Mouse (Mus musculus) myocyte (in vitro differentiated cells): ENCODE results near the gene Map1lc3a. TPM values are rescaled to one million over a fixed set of nuclear protein-coding genes. Genes with fewer than 3 reads are reported as not detected.
A peak's percentile ranks its signal among the peaks of the same experiment; 100 is the strongest.

Experiments
- H3K27me3 ChIP-seq: one replicate; pipeline ENCODE4 v1.6.1; 2011; ENCODE audit not compliant: control insufficient read depth, insufficient read depth, insufficient read length
- H3K36me3 ChIP-seq: one replicate; pipeline ENCODE4 v1.6.1; 2011; ENCODE audit not compliant: control insufficient read depth, insufficient read depth
- H3K4me2 ChIP-seq: one replicate; pipeline ENCODE4 v1.6.1; 2011; ENCODE audit warnings: low read depth, control low read depth
- H3K4me3 ChIP-seq: one replicate; pipeline ENCODE4 v1.5.1; 2011; ENCODE audit warnings: mild to moderate bottlenecking, control low read depth, moderate library complexity
- H3K79me2 ChIP-seq: one replicate; pipeline ENCODE4 v1.6.1; 2011; ENCODE audit not compliant: control insufficient read depth, insufficient read depth
- H3ac ChIP-seq: one replicate; pipeline ENCODE4 v1.6.1; 2011; ENCODE audit not compliant: control insufficient read depth, insufficient read length
- CEBPB ChIP-seq: IDR thresholded peaks from 2 replicates; pipeline ENCODE4 v1.6.1; 2011; ENCODE audit warnings: mild to moderate bottlenecking, moderate library complexity; ENCODE audit not compliant: poor library complexity, insufficient read depth, severe bottlenecking
- E2F4 ChIP-seq: IDR thresholded peaks from one replicate; pipeline ENCODE4 v1.6.1; 2011; ENCODE audit warnings: mild to moderate bottlenecking, control low read depth, moderate library complexity; ENCODE audit not compliant: insufficient read depth
- MAX ChIP-seq: IDR thresholded peaks from one replicate; pipeline ENCODE4 v1.6.1; 2011; ENCODE audit warnings: low read depth, mild to moderate bottlenecking, control low read depth
- MYOD1 ChIP-seq, 3 experiments: IDR thresholded peaks; one replicate each; pipeline ENCODE4 v1.6.1; 2011; ENCODE audit warnings: control low read depth in 2 of 3, low read depth in 2 of 3, mild to moderate bottlenecking in 2 of 3, moderate library complexity in 1 of 3; ENCODE audit not compliant: insufficient read length in 2 of 3, control insufficient read depth in 1 of 3
- MYOG ChIP-seq, 3 experiments: IDR thresholded peaks; one replicate each; pipeline ENCODE4 v1.6.1; 2011; ENCODE audit warnings: control low read depth in 2 of 3, low read depth in 2 of 3, mild to moderate bottlenecking in 2 of 3; ENCODE audit not compliant: insufficient read length in 2 of 3, control insufficient read depth in 1 of 3, insufficient read depth in 1 of 3
- POLR2A ChIP-seq: IDR thresholded peaks from one replicate; pipeline ENCODE4 v1.6.1; 2011; ENCODE audit warnings: low read depth, mild to moderate bottlenecking, control low read depth, moderate library complexity; ENCODE audit not compliant: insufficient read length
- POLR2AphosphoS2 ChIP-seq: IDR thresholded peaks from one replicate; pipeline ENCODE4 v1.6.1; 2011; ENCODE audit warnings: low read depth, control low read depth; ENCODE audit not compliant: insufficient read length
- REST ChIP-seq: IDR thresholded peaks from one replicate; pipeline ENCODE4 v1.6.1; 2011; ENCODE audit warnings: mild to moderate bottlenecking, control low read depth, moderate library complexity; ENCODE audit not compliant: insufficient read depth, insufficient read length
- SRF ChIP-seq: IDR thresholded peaks from one replicate; pipeline ENCODE4 v1.6.1; 2011; ENCODE audit warnings: low read depth; ENCODE audit not compliant: control insufficient read depth, insufficient read length
- TCF12 ChIP-seq: IDR thresholded peaks from one replicate; pipeline ENCODE4 v1.6.1; 2011; ENCODE audit warnings: mild to moderate bottlenecking, control low read depth; ENCODE audit not compliant: poor library complexity, insufficient read depth, severe bottlenecking
- TCF3 ChIP-seq: IDR thresholded peaks from one replicate; pipeline ENCODE4 v1.6.1; 2011; ENCODE audit warnings: low read depth, control low read depth; ENCODE audit not compliant: insufficient read length
- USF1 ChIP-seq: IDR thresholded peaks from one replicate; pipeline ENCODE4 v1.6.1; 2011; ENCODE audit warnings: low read depth, mild to moderate bottlenecking, control low read depth, moderate library complexity
- polyA plus RNA-seq: library from polyadenylated mRNA; unstranded; fragments of >200 nt; fragmentation: generic; extraction: Trizol; gene quantifications from one replicate; pipeline ENCODE4 v1.2.1, GENCODE M21; 2012; ENCODE audit warnings: missing spikeins

Gene Map1lc3a
- polyA plus RNA-seq, 1 experiment = 413 TPM

DNA sequence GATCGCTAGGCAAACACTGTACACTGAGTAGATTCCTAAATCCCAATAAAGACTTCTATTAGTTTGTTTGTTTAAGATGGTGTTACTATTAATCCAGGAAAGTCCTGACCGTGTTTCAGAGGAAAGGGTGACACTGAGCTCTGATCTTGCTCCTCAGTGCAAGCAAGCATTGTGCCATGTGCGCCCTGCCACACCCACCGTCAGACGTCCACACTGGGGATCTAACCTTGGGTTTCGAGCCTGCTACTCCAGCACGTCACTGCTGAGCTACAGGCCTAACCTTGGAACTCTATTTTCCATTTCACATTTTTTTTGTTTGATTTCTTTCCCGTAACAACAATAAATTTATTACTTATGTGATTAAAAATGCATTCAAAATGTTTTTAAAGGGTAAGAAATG, 14.0 kb downstream of the Map1lc3a start:
- Histone ChIP-seq H3K4me2 (no peak overlapping the region), H3K36me3 (no peaks in the 10 kb centered on the region), H3ac (no peak overlapping the region), H3K27me3 (no peaks in the 10 kb centered on the region), H3K79me2 (no peaks in the 10 kb centered on the region), H3K4me3 (no peak overlapping the region)
- no peak for TF ChIP-seq REST
- TF ChIP-seq E2F4 = no peak
- TF ChIP-seq CEBPB = no peak
- no peak for TF ChIP-seq POLR2A

DNA sequence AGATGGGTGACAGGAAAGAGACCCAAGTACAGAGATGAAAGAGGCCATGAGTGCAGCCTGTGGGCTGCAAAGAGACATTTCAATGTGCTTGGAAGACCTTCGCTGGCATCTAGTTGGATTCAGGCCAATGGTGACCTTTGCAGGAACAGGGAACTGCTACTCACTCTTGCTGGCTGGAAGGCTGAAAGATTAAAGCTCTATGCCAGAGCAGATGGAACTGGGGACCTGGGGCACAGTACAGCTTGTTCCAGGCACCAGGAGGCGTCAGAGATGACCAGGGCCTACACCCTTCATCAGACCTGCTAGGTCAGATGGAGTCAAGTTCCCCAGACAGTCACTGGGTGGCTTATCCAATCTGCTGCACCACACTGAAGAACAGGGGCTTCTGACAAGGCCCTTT, 17.3 kb downstream of the Map1lc3a start:
- TF ChIP-seq POLR2A = no peak
- TF ChIP-seq TCF12 = no peak
- TF ChIP-seq CEBPB = no peak
- no peak for TF ChIP-seq MAX
- no peak for TF ChIP-seq TCF3
- no peak for TF ChIP-seq USF1
- no peak for TF ChIP-seq POLR2AphosphoS2
- no peak for TF ChIP-seq MYOD1 (IDR thresholded peaks at IDR 0.05; ENCODE audit: control insufficient read depth in 1 of 3, insufficient read length in 2 of 3, low read depth in 2 of 3)
- TF ChIP-seq E2F4 = no peak
- no peak for TF ChIP-seq REST
- TF ChIP-seq SRF = no peak
- no peak for TF ChIP-seq MYOG (IDR thresholded peaks at IDR 0.05; ENCODE audit: control insufficient read depth in 1 of 3, insufficient read depth in 1 of 3, insufficient read length in 2 of 3, low read depth in 2 of 3)
- H3K4me2 ChIP-seq = peak overlapping the region; percentile 49
- H3K36me3 ChIP-seq = peaks cover 11% of the 10 kb centered on the region
- H3K79me2 ChIP-seq = no peaks in the 10 kb centered on the region
- no peaks in the 10 kb centered on the region for H3K27me3 ChIP-seq
- no peak overlapping the region for H3K4me3 ChIP-seq
- no peak overlapping the region for H3ac ChIP-seq

DNA sequence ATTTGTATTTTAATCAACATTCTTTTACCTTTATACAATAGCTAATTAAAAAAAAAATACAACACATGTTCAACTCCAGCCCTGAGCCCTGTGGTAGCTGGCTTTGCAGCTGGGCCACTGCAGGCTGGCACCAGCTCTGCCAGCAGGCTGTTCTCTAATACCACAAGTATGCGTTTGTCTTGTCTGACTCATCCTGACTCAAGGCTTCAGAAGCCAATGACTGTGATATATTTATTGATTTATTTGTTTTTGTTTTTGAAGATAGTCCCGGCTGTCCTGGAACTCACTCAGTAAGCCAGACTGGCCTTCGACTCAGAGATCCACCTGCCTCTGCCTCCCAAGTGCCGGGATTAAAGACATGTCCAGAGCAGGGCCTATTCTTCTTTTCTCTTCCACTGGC, 17.8 kb downstream of the Map1lc3a start:
- H3K4me2 ChIP-seq = peak overlapping the region; percentile 49
- no peak overlapping the region for H3K4me3 ChIP-seq
- H3K36me3 ChIP-seq = peaks cover 17% of the 10 kb centered on the region
- no peak overlapping the region for H3ac ChIP-seq
- TF ChIP-seq MYOD1 (IDR thresholded peaks at IDR 0.05; ENCODE audit: control insufficient read depth in 1 of 3, insufficient read length in 2 of 3, low read depth in 2 of 3) = peak in 2 of 3 experiments; percentile 55 to 72
- no peak for TF ChIP-seq REST
- no peak for TF ChIP-seq E2F4
- TF ChIP-seq SRF = no peak
- peak; percentile 54 for TF ChIP-seq TCF3
- no peak for TF ChIP-seq USF1
- TF ChIP-seq POLR2A = no peak
- peak; percentile 81 for TF ChIP-seq TCF12
- TF ChIP-seq MYOG (IDR thresholded peaks at IDR 0.05; ENCODE audit: control insufficient read depth in 1 of 3, insufficient read depth in 1 of 3, insufficient read length in 2 of 3, low read depth in 2 of 3) = peak; percentile 43 to 73 (median 54)
- no peak for TF ChIP-seq POLR2AphosphoS2
- no peak for TF ChIP-seq CEBPB
- no peak for TF ChIP-seq MAX
- no peaks in the 10 kb centered on the region for H3K27me3 ChIP-seq
- no peaks in the 10 kb centered on the region for H3K79me2 ChIP-seq

DNA sequence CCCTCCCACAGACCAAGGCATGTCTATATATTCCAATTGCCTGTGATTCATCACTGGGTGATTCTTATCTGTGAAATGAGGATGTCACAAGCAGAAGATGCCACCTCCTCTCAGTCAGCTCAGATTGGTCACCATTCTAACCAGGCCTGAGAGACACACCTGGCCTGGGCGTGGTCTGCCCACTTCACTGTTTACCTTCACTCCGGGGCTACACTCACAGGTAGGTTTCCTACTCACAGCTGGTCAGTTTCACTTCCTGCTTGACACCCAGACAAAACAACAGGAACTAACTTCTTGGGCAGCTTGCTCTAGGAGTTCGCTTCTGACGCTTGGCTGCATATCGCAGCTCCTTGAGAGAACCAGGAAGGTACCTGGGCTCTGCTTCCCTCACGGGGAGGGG, 19.4 kb downstream of the Map1lc3a start:
- no peak overlapping the region for H3K4me2 ChIP-seq
- H3K27me3 ChIP-seq = no peaks in the 10 kb centered on the region
- peaks cover 19% of the 10 kb centered on the region for H3K36me3 ChIP-seq
- H3ac ChIP-seq = no peak overlapping the region
- TF ChIP-seq POLR2A = no peak
- no peak for TF ChIP-seq USF1
- TF ChIP-seq MAX = no peak
- no peak for TF ChIP-seq REST
- no peak for TF ChIP-seq SRF
- TF ChIP-seq TCF3 = no peak
- no peak overlapping the region for H3K4me3 ChIP-seq
- H3K79me2 ChIP-seq = no peaks in the 10 kb centered on the region

DNA sequence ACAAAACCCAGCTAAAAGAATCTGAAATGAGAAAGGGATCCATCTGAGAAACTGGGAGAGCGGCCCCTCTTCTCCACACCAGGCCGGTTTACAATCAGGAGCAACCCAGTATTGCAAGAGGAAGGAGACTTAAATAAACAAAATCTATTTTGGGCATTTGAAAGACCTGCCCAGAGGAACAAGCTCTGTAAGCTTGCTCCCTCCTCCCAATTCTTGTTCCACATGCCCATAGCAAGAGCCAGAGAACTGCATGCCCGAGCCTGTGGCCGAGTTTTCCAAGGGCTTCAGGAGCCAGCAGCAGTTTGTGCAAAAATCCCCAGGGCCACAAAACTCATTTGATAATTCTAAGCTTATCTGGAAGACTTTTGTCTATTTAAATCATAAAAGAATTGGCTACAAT, 23.5 kb downstream of the Map1lc3a start:
- no peaks in the 10 kb centered on the region for H3K79me2 ChIP-seq
- H3K4me3 ChIP-seq = no peak overlapping the region
- no peaks in the 10 kb centered on the region for H3K27me3 ChIP-seq
- H3ac ChIP-seq = no peak overlapping the region
- TF ChIP-seq POLR2AphosphoS2 (no peak), USF1 (no peak), POLR2A (no peak), MAX (no peak), MYOG (IDR thresholded peaks at IDR 0.05; ENCODE audit: control insufficient read depth in 1 of 3, insufficient read depth in 1 of 3, insufficient read length in 2 of 3, low read depth in 2 of 3) (no peak), MYOD1 (IDR thresholded peaks at IDR 0.05; ENCODE audit: control insufficient read depth in 1 of 3, insufficient read length in 2 of 3, low read depth in 2 of 3) (no peak), CEBPB (no peak), E2F4 (no peak), TCF3 (no peak), TCF12 (no peak), SRF (no peak)
- H3K36me3 ChIP-seq = peaks cover 19% of the 10 kb centered on the region
- H3K4me2 ChIP-seq = no peak overlapping the region
